Mouse (Mus musculus) neural tube, embryonic 10.5 days (tissue): ENCODE measurements around the gene Siva1.
A peak's percentile ranks its signal among the peaks of the same experiment; 100 is the strongest.

ENCODE experiments used
- DNase-seq: peaks from one replicate; pipeline ENCODE4 v3.0.0-alpha.2; 2017; ENCODE audit warnings: low spot score; ENCODE audit errors: extremely low spot score

Siva1 gene

GRCm38 (mm10) chr12:112623742-112624141, 20.7 kb upstream of the Siva1 start:
- peak; percentile 73 for DNase-seq

- DNase-seq, result no peak
Measured at GRCm38 (mm10) chr12:112625700-112626099, 18.8 kb upstream of the Siva1 start.

GRCm38 (mm10) chr12:112626455-112626854, 18.0 kb upstream of the Siva1 start:
- DNase-seq, result no peak

GRCm38 (mm10) chr12:112627097-112627881, 17.2 kb upstream of the Siva1 start:
- no peak for DNase-seq

- no peak for DNase-seq
Measured at GRCm38 (mm10) chr12:112628197-112628596, 16.3 kb upstream of the Siva1 start.

GRCm38 (mm10) chr12:112628928-112629721, 15.4 kb upstream of the Siva1 start:
- peak; percentile 56 for DNase-seq

- no peak for DNase-seq
Measured at GRCm38 (mm10) chr12:112630029-112630428, 14.4 kb upstream of the Siva1 start.

- DNase-seq, result no peak
Measured at GRCm38 (mm10) chr12:112630796-112631195, 13.7 kb upstream of the Siva1 start.

- DNase-seq, result no peak
Measured at GRCm38 (mm10) chr12:112631472-112631871, 13.0 kb upstream of the Siva1 start.

GRCm38 (mm10) chr12:112632084-112632777, 12.2 kb upstream of the Siva1 start:
- no peak for DNase-seq

GRCm38 (mm10) chr12:112632907-112633306, 11.6 kb upstream of the Siva1 start:
- DNase-seq, result no peak

- DNase-seq, result no peak
Measured at GRCm38 (mm10) chr12:112633686-112634085, 10.8 kb upstream of the Siva1 start.

- DNase-seq, result no peak
Measured at GRCm38 (mm10) chr12:112639526-112639925, 5.0 kb upstream of the Siva1 start.

GRCm38 (mm10) chr12:112643126-112643525, 1.4 kb upstream of the Siva1 start:
- no peak for DNase-seq

GRCm38 (mm10) chr12:112644855-112645506, 502 bp downstream of the Siva1 start:
- no peak for DNase-seq

GRCm38 (mm10) chr12:112646139-112646538, 1.7 kb downstream of the Siva1 start:
- DNase-seq, result no peak

- no peak for DNase-seq
Measured at GRCm38 (mm10) chr12:112648081-112648480, 3.6 kb downstream of the Siva1 start.

- DNase-seq, result no peak
Measured at GRCm38 (mm10) chr12:112651778-112652439, 7.4 kb downstream of the Siva1 start.

- peak; percentile 81 for DNase-seq
Measured at GRCm38 (mm10) chr12:112653157-112653824, 8.8 kb downstream of the Siva1 start.

- DNase-seq, result no peak
Measured at GRCm38 (mm10) chr12:112654076-112654475, 9.6 kb downstream of the Siva1 start.
